Mouse (Mus musculus) mesoderm, embryonic 11.5 days (tissue): ENCODE data around the gene Rassf8.
A peak's percentile ranks its signal among the peaks of the same experiment; 100 is the strongest.

ENCODE experiments used
- DNase-seq: peaks from one replicate; pipeline ENCODE4 v3.0.0-alpha.2; 2012; ENCODE audit warnings: low read depth, low spot score

The Rassf8 gene

GRCm38 (mm10) chr6:145776241-145776640 lies 29.7 kb downstream of the Rassf8 start:
- DNase-seq = no peak

- no peak for DNase-seq
Measured at GRCm38 (mm10) chr6:145779383-145779782, 32.8 kb downstream of the Rassf8 start.

- DNase-seq = no peak
Measured at GRCm38 (mm10) chr6:145780180-145780802, 33.7 kb downstream of the Rassf8 start.

GRCm38 (mm10) chr6:145781256-145781655 lies 34.7 kb downstream of the Rassf8 start:
- no peak for DNase-seq

GRCm38 (mm10) chr6:145781966-145782365 lies 35.4 kb downstream of the Rassf8 start:
- DNase-seq = no peak

GRCm38 (mm10) chr6:145787311-145787710 lies 40.8 kb downstream of the Rassf8 start:
- DNase-seq = no peak

GRCm38 (mm10) chr6:145789738-145790137 lies 43.2 kb downstream of the Rassf8 start:
- DNase-seq = no peak

- DNase-seq = no peak
Measured at GRCm38 (mm10) chr6:145792373-145792772, 45.8 kb downstream of the Rassf8 start.

GRCm38 (mm10) chr6:145793109-145793593 lies 46.6 kb downstream of the Rassf8 start:
- peak; percentile 75 for DNase-seq

- no peak for DNase-seq
Measured at GRCm38 (mm10) chr6:145794671-145795070, 48.1 kb downstream of the Rassf8 start.

- DNase-seq = no peak
Measured at GRCm38 (mm10) chr6:145796191-145797023, 49.9 kb downstream of the Rassf8 start.

- no peak for DNase-seq
Measured at GRCm38 (mm10) chr6:145797692-145798091, 51.1 kb downstream of the Rassf8 start.

- no peak for DNase-seq
Measured at GRCm38 (mm10) chr6:145801796-145802488, 55.4 kb downstream of the Rassf8 start.

- DNase-seq = no peak
Measured at GRCm38 (mm10) chr6:145802881-145803280, 56.3 kb downstream of the Rassf8 start.

GRCm38 (mm10) chr6:145804276-145804675 lies 57.7 kb downstream of the Rassf8 start:
- DNase-seq = no peak

GRCm38 (mm10) chr6:145806784-145807183 lies 60.2 kb downstream of the Rassf8 start:
- DNase-seq = no peak

GRCm38 (mm10) chr6:145807929-145808328 lies 61.4 kb downstream of the Rassf8 start:
- no peak for DNase-seq

- no peak for DNase-seq
Measured at GRCm38 (mm10) chr6:145809566-145809965, 63.0 kb downstream of the Rassf8 start.

GRCm38 (mm10) chr6:145810015-145810414 lies 63.5 kb downstream of the Rassf8 start:
- DNase-seq = no peak

GRCm38 (mm10) chr6:145811174-145811573 lies 64.6 kb downstream of the Rassf8 start:
- DNase-seq = no peak

GRCm38 (mm10) chr6:145815200-145815599 lies 68.7 kb downstream of the Rassf8 start:
- peak; percentile 16 for DNase-seq

GRCm38 (mm10) chr6:145819151-145819550 lies 72.6 kb downstream of the Rassf8 start:
- no peak for DNase-seq
